Mouse (Mus musculus) myocyte (in vitro differentiated cells): ENCODE data around the gene Gm9837.

Source experiments
- E2F4 ChIP-seq: IDR thresholded peaks from one replicate; pipeline ENCODE4 v1.6.1; 2011; ENCODE audit warnings: mild to moderate bottlenecking, control low read depth, moderate library complexity; ENCODE audit not compliant: insufficient read depth
- MYOD1 ChIP-seq, 3 experiments: IDR thresholded peaks; one replicate each; pipeline ENCODE4 v1.6.1; 2011; ENCODE audit warnings: control low read depth in 2 of 3, low read depth in 2 of 3, mild to moderate bottlenecking in 2 of 3, moderate library complexity in 1 of 3; ENCODE audit not compliant: insufficient read length in 2 of 3, control insufficient read depth in 1 of 3
- MYOG ChIP-seq, 3 experiments: IDR thresholded peaks; one replicate each; pipeline ENCODE4 v1.6.1; 2011; ENCODE audit warnings: control low read depth in 2 of 3, low read depth in 2 of 3, mild to moderate bottlenecking in 2 of 3; ENCODE audit not compliant: insufficient read length in 2 of 3, control insufficient read depth in 1 of 3, insufficient read depth in 1 of 3
- POLR2A ChIP-seq: IDR thresholded peaks from one replicate; pipeline ENCODE4 v1.6.1; 2011; ENCODE audit warnings: low read depth, mild to moderate bottlenecking, control low read depth, moderate library complexity; ENCODE audit not compliant: insufficient read length
- POLR2AphosphoS2 ChIP-seq: IDR thresholded peaks from one replicate; pipeline ENCODE4 v1.6.1; 2011; ENCODE audit warnings: low read depth, control low read depth; ENCODE audit not compliant: insufficient read length
- TCF12 ChIP-seq: IDR thresholded peaks from one replicate; pipeline ENCODE4 v1.6.1; 2011; ENCODE audit warnings: mild to moderate bottlenecking, control low read depth; ENCODE audit not compliant: poor library complexity, insufficient read depth, severe bottlenecking
- USF1 ChIP-seq: IDR thresholded peaks from one replicate; pipeline ENCODE4 v1.6.1; 2011; ENCODE audit warnings: low read depth, mild to moderate bottlenecking, control low read depth, moderate library complexity

GRCm38 (mm10) chr11:53486351-53486750 lies 16.1 kb upstream of the Gm9837 start:
- TF ChIP-seq USF1, result no peak
- no peak for TF ChIP-seq POLR2A
- no peak for TF ChIP-seq E2F4
- TF ChIP-seq MYOG (IDR thresholded peaks at IDR 0.05; ENCODE audit: control insufficient read depth in 1 of 3, insufficient read depth in 1 of 3, insufficient read length in 2 of 3, low read depth in 2 of 3), result no peak
- TF ChIP-seq POLR2AphosphoS2, result no peak
- no peak for TF ChIP-seq TCF12
- no peak for TF ChIP-seq MYOD1 (IDR thresholded peaks at IDR 0.05; ENCODE audit: control insufficient read depth in 1 of 3, insufficient read length in 2 of 3, low read depth in 2 of 3)
